Mouse (Mus musculus) liver, embryonic 13.5 days (tissue): ENCODE results near the gene Ntm. TPM values are rescaled to one million over a fixed set of nuclear protein-coding genes. Genes with fewer than 3 reads are reported as not detected.

Experiments
- ATAC-seq: fragments of 200-750 bp; cut with Nextera tagmentation; 2 replicates; pipeline ENCODE4 v1.8.0; 2017; ENCODE audit warnings: low read depth, mild to moderate bottlenecking, moderate number of reproducible peaks, moderate library complexity
- DNase-seq: peaks from one replicate; pipeline ENCODE4 v3.0.0; 2022
- H3K27ac ChIP-seq: fragments of 300-500 bp; sonication (generic); 2 replicates; pipeline ENCODE4 v1.5.1; 2015; ENCODE audit warnings: moderate library complexity, mild to moderate bottlenecking, inconsistent platforms
- H3K27me3 ChIP-seq: fragments of 300-500 bp; sonication (generic); 2 replicates; pipeline ENCODE4 v1.6.1; 2015; ENCODE audit warnings: mild to moderate bottlenecking, inconsistent platforms
- H3K36me3 ChIP-seq: fragments of 300-500 bp; sonication (generic); 2 replicates; pipeline ENCODE4 v1.6.1; 2015; ENCODE audit warnings: mild to moderate bottlenecking, inconsistent platforms
- H3K4me1 ChIP-seq: fragments of 300-500 bp; sonication (generic); replicated peaks from 2 replicates; pipeline ENCODE4 v1.6.1; 2015; ENCODE audit warnings: inconsistent platforms
- H3K4me2 ChIP-seq: fragments of 300-500 bp; sonication (generic); 2 replicates; pipeline ENCODE4 v1.6.1; 2015; ENCODE audit warnings: inconsistent platforms, mild to moderate bottlenecking, moderate library complexity
- H3K4me3 ChIP-seq: fragments of 300-500 bp; sonication (generic); replicated peaks from 2 replicates; pipeline ENCODE4 v1.5.1; 2015; ENCODE audit warnings: mild to moderate bottlenecking, inconsistent platforms
- H3K9ac ChIP-seq: fragments of 300-500 bp; sonication (generic); 2 replicates; pipeline ENCODE4 v1.6.1; 2015; ENCODE audit warnings: mild to moderate bottlenecking, inconsistent platforms
- H3K9me3 ChIP-seq: fragments of 300-500 bp; sonication (generic); replicated peaks from 2 replicates; pipeline ENCODE4 v1.6.1; 2016; ENCODE audit warnings: inconsistent platforms
- WGBS: fragments of 180-500 bp; shearing (Covaris S2); methylation state at CpG from one replicate; pipeline ENCODE4 v1.1.7; 2015; ENCODE audit not compliant: insufficient replicate concordance; 5-methylcytosine and 5-hydroxymethylcytosine counted together
- polyA plus RNA-seq: library from polyadenylated mRNA; unstranded; fragments of >200 nt; fragmentation: Nextera tagmentation; extraction: Ambion mirVana; gene quantifications from 2 replicates; pipeline ENCODE4 v1.2.1, GENCODE M21; 2015

Gene Ntm
- polyA plus RNA-seq, 1 experiment from 2014 or later = 1.2 TPM

GRCm38 (mm10) chr9:29411408-29412180 lies 551.3 kb downstream of the Ntm start:
- Histone ChIP-seq H3K9me3 (no peaks in the 10 kb centered on the region), H3K4me1 (no peaks in the 10 kb centered on the region), H3K36me3 (no peaks in the 10 kb centered on the region), H3K27me3 (peaks cover 44% of the 10 kb centered on the region), H3K4me2 (peak overlapping the region; percentile 44), H3K9ac (no peak overlapping the region), H3K27ac (no peak overlapping the region), H3K4me3 (peak overlapping the region; percentile 33)
- WGBS = 1% methylated on average over 40 of the region's 40 CpGs
- no peak for DNase-seq
- no peak for ATAC-seq

- Histone ChIP-seq H3K4me2 (peak overlapping the region; percentile 44; the same call in 1 of the 2 replicates), H3K27me3 (peaks cover 44% of the 10 kb centered on the region), H3K4me1 (no peaks in the 10 kb centered on the region), H3K4me3 (no peak overlapping the region), H3K27ac (no peak overlapping the region), H3K9ac (no peak overlapping the region), H3K36me3 (no peaks in the 10 kb centered on the region), H3K9me3 (no peaks in the 10 kb centered on the region)
- no peak for DNase-seq
- ATAC-seq = no peak
- WGBS = 35% methylated on average over 10 of the region's 10 CpGs
Observed at GRCm38 (mm10) chr9:29410728-29411407, 552.1 kb downstream of the Ntm start.

- ATAC-seq = no peak
- Histone ChIP-seq H3K36me3 (no peaks in the 10 kb centered on the region), H3K27ac (no peak overlapping the region), H3K9ac (no peak overlapping the region), H3K4me2 (no peak overlapping the region), H3K27me3 (peaks cover 44% of the 10 kb centered on the region), H3K4me1 (no peaks in the 10 kb centered on the region), H3K9me3 (no peaks in the 10 kb centered on the region), H3K4me3 (no peak overlapping the region)
- no peak for DNase-seq
- 55% methylated on average over 6 of the region's 6 CpGs for WGBS
Observed at GRCm38 (mm10) chr9:29410284-29410683, 552.7 kb downstream of the Ntm start.

- Histone ChIP-seq H3K4me3 (no peak overlapping the region), H3K27me3 (peaks cover 43% of the 10 kb centered on the region), H3K9ac (no peak overlapping the region), H3K9me3 (no peaks in the 10 kb centered on the region), H3K4me2 (no peak overlapping the region), H3K27ac (no peak overlapping the region), H3K4me1 (no peaks in the 10 kb centered on the region), H3K36me3 (no peaks in the 10 kb centered on the region)
- DNase-seq = no peak
- ATAC-seq = no peak
- WGBS = 34% methylated on average over 8 of the region's 8 CpGs
Observed at GRCm38 (mm10) chr9:29409216-29409907, 553.6 kb downstream of the Ntm start.

DNA sequence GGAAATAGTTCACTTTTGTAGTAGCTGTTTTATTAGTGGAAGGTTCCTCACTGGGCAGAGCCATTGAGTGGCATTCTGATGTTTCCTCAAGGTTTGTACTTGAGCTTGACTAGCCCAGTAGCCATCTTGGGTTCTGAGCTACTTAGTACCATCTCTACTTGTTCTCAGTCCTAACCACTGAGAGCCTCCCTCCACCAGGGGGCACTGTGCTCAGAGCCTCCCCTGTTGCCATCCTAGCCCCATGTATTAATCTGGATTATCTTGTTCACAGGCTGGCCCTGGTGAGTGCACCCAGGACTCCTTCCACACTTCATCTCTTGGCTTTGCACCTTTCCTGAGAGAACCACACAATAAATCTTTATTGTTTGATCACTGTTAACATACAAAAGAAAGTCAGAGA lies 555.0 kb downstream of the Ntm start:
- H3K4me2 ChIP-seq = no peak overlapping the region
- DNase-seq (no peak), ATAC-seq (no peak)
- H3K27ac ChIP-seq = no peak overlapping the region
- no peaks in the 10 kb centered on the region for H3K36me3 ChIP-seq
- peaks cover 29% of the 10 kb centered on the region for H3K27me3 ChIP-seq
- no peak overlapping the region for H3K4me3 ChIP-seq
- H3K9ac ChIP-seq = no peak overlapping the region
- H3K4me1 ChIP-seq = no peaks in the 10 kb centered on the region
- no peaks in the 10 kb centered on the region for H3K9me3 ChIP-seq

GRCm38 (mm10) chr9:29406973-29407372 lies 556.0 kb downstream of the Ntm start:
- no peak for DNase-seq
- ATAC-seq = no peak
- Histone ChIP-seq H3K4me3 (no peak overlapping the region), H3K27ac (no peak overlapping the region), H3K27me3 (peaks cover 19% of the 10 kb centered on the region), H3K4me1 (no peaks in the 10 kb centered on the region), H3K36me3 (no peaks in the 10 kb centered on the region), H3K9me3 (no peaks in the 10 kb centered on the region), H3K9ac (no peak overlapping the region), H3K4me2 (no peak overlapping the region)
- 68% methylated on average over 2 of the region's 2 CpGs for WGBS

DNA sequence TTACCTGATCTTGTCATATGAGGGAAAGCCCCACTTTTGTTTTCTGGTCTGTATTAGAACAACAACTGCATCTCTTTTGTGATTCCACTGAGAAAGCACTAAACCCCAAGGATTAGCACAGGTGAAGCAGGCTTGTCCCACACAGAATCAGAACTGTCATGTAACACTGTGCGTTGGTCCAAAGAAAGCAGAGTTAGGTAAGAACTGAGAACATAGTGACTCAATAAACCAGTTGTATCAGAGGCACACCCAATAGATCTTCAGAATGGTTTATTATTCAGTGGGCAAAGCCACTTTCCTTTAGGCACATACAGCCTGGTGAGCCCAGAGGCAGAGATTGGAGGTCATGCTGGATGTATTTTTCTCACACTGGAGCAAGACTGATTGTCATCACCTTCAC lies 556.9 kb downstream of the Ntm start:
- Histone ChIP-seq H3K4me3 (no peak overlapping the region), H3K4me1 (no peaks in the 10 kb centered on the region), H3K27me3 (peaks cover 10% of the 10 kb centered on the region), H3K36me3 (no peaks in the 10 kb centered on the region), H3K9me3 (no peaks in the 10 kb centered on the region), H3K27ac (no peak overlapping the region), H3K9ac (no peak overlapping the region), H3K4me2 (no peak overlapping the region)
- ATAC-seq = no peak
- 71% methylated on average over 1 of the region's 1 CpGs for WGBS
- no peak for DNase-seq

DNA sequence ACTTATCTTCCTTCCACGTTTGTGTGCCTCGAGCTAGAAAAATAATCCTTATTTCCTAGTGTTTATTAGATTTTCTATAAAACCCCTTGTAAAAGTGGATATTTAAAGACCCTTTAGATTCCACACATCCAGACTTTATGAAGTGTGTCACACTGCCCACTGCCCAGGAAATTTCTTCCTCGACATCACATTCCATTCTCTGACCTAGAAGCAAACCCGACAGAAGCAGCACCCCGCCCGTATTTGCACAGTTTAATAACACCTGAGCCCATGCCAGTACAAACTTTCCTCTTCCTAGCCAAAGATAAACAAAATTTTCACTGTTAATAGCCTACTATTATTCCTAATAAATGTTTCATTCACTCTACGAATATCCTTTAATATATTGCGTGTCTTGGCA lies 562.8 kb downstream of the Ntm start:
- Histone ChIP-seq H3K27me3 (no peaks in the 10 kb centered on the region), H3K27ac (no peak overlapping the region), H3K4me1 (no peaks in the 10 kb centered on the region), H3K4me2 (no peak overlapping the region), H3K4me3 (no peak overlapping the region), H3K9ac (no peak overlapping the region), H3K9me3 (no peaks in the 10 kb centered on the region), H3K36me3 (no peaks in the 10 kb centered on the region)
- ATAC-seq (no peak), DNase-seq (no peak)
- WGBS = 57% methylated on average over 8 of the region's 8 CpGs

DNA sequence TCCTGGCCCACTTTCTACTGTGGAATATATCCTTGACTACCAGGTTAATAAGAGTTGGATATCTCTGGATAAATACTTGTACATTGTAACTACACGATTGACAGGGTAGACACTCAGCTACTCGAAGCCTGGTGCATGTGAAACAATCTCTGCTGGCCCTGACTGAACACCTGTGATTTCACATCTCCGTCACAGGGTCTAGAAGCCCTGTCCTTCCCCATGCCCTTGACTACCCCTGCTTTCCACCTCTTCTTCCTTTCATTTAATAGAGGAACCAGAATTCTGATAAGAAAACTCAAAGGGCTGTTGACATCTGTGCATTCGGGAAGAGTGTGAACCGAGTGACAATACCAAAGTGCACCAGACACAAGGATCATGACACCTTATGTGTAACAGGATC lies 566.8 kb downstream of the Ntm start:
- no peaks in the 10 kb centered on the region for H3K27me3 ChIP-seq
- no peak overlapping the region for H3K4me2 ChIP-seq
- no peaks in the 10 kb centered on the region for H3K9me3 ChIP-seq
- ATAC-seq (no peak), DNase-seq (no peak)
- H3K27ac ChIP-seq = no peak overlapping the region
- no peak overlapping the region for H3K9ac ChIP-seq
- no peaks in the 10 kb centered on the region for H3K4me1 ChIP-seq
- H3K4me3 ChIP-seq = no peak overlapping the region
- no peaks in the 10 kb centered on the region for H3K36me3 ChIP-seq
- WGBS = 54% methylated on average over 5 of the region's 5 CpGs

- H3K4me2 ChIP-seq = no peak overlapping the region
- no peaks in the 10 kb centered on the region for H3K36me3 ChIP-seq
- H3K9me3 ChIP-seq = no peaks in the 10 kb centered on the region
- no peak overlapping the region for H3K9ac ChIP-seq
- no peaks in the 10 kb centered on the region for H3K4me1 ChIP-seq
- H3K27ac ChIP-seq = no peak overlapping the region
- no peaks in the 10 kb centered on the region for H3K27me3 ChIP-seq
- no peak for ATAC-seq
- no peak overlapping the region for H3K4me3 ChIP-seq
- DNase-seq = no peak
- WGBS = 73% methylated on average over 4 of the region's 4 CpGs
Observed at GRCm38 (mm10) chr9:29393136-29393535, 569.8 kb downstream of the Ntm start.

GRCm38 (mm10) chr9:29390796-29391517 lies 572.0 kb downstream of the Ntm start:
- DNase-seq (no peak), ATAC-seq (no peak)
- no peak overlapping the region for H3K27ac ChIP-seq
- no peak overlapping the region for H3K9ac ChIP-seq
- H3K27me3 ChIP-seq = no peaks in the 10 kb centered on the region
- H3K36me3 ChIP-seq = no peaks in the 10 kb centered on the region
- no peaks in the 10 kb centered on the region for H3K9me3 ChIP-seq
- WGBS = 52% methylated on average over 11 of the region's 11 CpGs
- H3K4me2 ChIP-seq = no peak overlapping the region
- H3K4me3 ChIP-seq = no peak overlapping the region
- H3K4me1 ChIP-seq = no peaks in the 10 kb centered on the region
